Mouse (Mus musculus) olfactory bulb, adult 2 months (tissue): ENCODE measurements around the gene Cyp3a44. TPM values are rescaled to one million over a fixed set of nuclear protein-coding genes. Genes with fewer than 3 reads are reported as not detected.
"Not testable (repeated sequence)": the region's sequence is repeated elsewhere in the genome, so short reads cannot be mapped to it uniquely, and the experiment has no call there.

Experiments
- H3K27ac ChIP-seq: fragments of 200-500 bp; 2 replicates; pipeline ENCODE4 v1.5.1; 2012; ENCODE audit warnings: low read depth, low read length; ENCODE audit not compliant: insufficient read depth
- H3K4me1 ChIP-seq: fragments of 200-500 bp; 2 replicates; pipeline ENCODE4 v1.6.1; 2012; ENCODE audit warnings: low read length; ENCODE audit not compliant: control insufficient read depth, insufficient read depth
- H3K4me3 ChIP-seq: fragments of 200-500 bp; 2 replicates; pipeline ENCODE4 v1.5.1; 2012; ENCODE audit warnings: mild to moderate bottlenecking, low read depth, low read length, moderate library complexity; ENCODE audit not compliant: insufficient read depth
- WGBS: fragments of 180-500 bp; shearing (Covaris S2); methylation state at CpG from one replicate; pipeline ENCODE4 v1.1.7; 2018; 5-methylcytosine and 5-hydroxymethylcytosine counted together
- polyA plus RNA-seq: library from polyadenylated mRNA; stranded (reverse); fragments of >200 nt; gene quantifications from 2 replicates; pipeline ENCODE4 v1.2.4, GENCODE M21; 2012; ENCODE audit warnings: low replicate concordance; ENCODE audit not compliant: missing spikeins, insufficient read depth, insufficient read length

Gene Cyp3a44
- not detected in 2 replicates for polyA plus RNA-seq

GRCm38 (mm10) chr5:145805796-145806195, at the start of gene Cyp3a44:
Cyp3a44 (minus strand) TSS chr5:145805874.
- WGBS: 70% methylated on average over 2 of the region's 2 CpGs

GRCm38 (mm10) chr5:145800229-145800628, 5.4 kb downstream of the Cyp3a44 start:
- H3K4me1 ChIP-seq, H3K27ac ChIP-seq: not testable (repeated sequence)

More at GRCm38 (mm10) chr5:145805796-145806195, at the start of gene Cyp3a44:
- not testable (repeated sequence) for H3K27ac ChIP-seq, H3K4me1 ChIP-seq, H3K4me3 ChIP-seq

GRCm38 (mm10) chr5:145793232-145793631, 12.4 kb downstream of the Cyp3a44 start:
- not testable (repeated sequence) for H3K27ac ChIP-seq, H3K4me3 ChIP-seq, H3K4me1 ChIP-seq

More at GRCm38 (mm10) chr5:145800229-145800628, 5.4 kb downstream of the Cyp3a44 start:
- not testable (repeated sequence) for H3K4me3 ChIP-seq

- not testable (repeated sequence) for H3K27ac ChIP-seq, H3K4me1 ChIP-seq, H3K4me3 ChIP-seq
- WGBS: 74% methylated on average over 3 of the region's 3 CpGs
These were observed 68.2 kb downstream of the Cyp3a44 start for GRCm38 (mm10) chr5:145737512-145737911.

Other genes with a start within 250 kb of the Cyp3a44 start
- gene Cyp3a41b, start 221.1 kb downstream of the Cyp3a44 start, polyA plus RNA-seq: not detected in 2 replicates
- gene Cyp3a41a, start 85.7 kb downstream of the Cyp3a44 start, polyA plus RNA-seq: not detected in 2 replicates
- not detected in 2 replicates for gene Cyp3a11, start 74.1 kb upstream of the Cyp3a44 start, polyA plus RNA-seq
- not detected in 2 replicates for gene Cyp3a25, start 203.7 kb upstream of the Cyp3a44 start, polyA plus RNA-seq